Mouse (Mus musculus) erythroblast, embryonic 14.5 days (primary cell): ENCODE measurements around the gene Chd2.

ENCODE experiments used
- GATA1 ChIP-seq: IDR thresholded peaks from 2 replicates; pipeline ENCODE4 v1.6.1; 2012; ENCODE audit warnings: low read length, inconsistent platforms, mixed read lengths
- TAL1 ChIP-seq: IDR thresholded peaks from 3 replicates; pipeline ENCODE4 v1.6.1; 2012; ENCODE audit warnings: low read length, inconsistent platforms, mixed read lengths

DNA sequence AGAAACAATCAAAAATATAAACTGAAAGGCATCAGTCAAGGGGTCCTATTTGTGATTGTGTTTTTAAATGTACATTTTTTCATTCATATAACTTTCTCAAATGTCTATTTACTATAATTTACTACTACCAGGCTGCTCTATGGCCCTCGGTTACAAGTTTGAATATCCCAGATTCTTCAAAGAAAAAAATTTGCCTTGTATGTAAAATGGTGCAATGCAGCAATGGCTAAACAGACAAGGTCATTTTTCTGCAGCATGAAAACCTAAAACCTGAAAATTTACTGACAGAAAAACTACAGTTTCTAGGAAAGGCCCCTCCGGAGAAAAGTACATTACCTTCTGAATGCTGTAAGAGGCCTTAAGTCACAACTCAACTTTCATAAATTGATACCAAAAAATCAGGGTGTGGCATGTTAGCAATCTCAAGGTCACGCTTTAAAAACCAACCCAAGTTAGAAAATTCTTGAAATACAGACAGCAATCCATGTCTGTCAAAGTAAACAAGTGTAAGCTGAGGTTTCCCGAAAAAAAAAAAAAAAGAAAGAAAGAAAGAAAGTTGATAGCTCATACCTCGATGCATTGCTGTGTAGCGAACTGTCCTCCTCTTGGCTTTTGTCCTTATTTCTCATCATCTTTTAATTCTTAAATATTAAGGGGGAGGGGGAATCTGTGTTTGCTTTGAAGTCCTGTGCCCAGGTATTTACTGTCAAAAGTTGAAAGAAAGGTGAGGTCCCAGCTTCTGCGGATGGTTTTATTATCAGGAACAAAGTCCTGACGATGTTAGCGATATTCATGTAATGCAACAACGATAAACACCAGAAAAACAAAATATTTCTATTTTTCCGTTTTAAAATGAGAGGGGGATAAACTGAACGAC is 1.2 kb downstream of the Chd2 start:
- no peak for TF ChIP-seq TAL1
- no peak for TF ChIP-seq GATA1
